Mouse (Mus musculus) neural tube, postnatal 0 days (tissue): ENCODE results near the gene Kcnk1. TPM values are rescaled to one million over a fixed set of nuclear protein-coding genes. Genes with fewer than 3 reads are reported as not detected.

Experiments
- polyA plus RNA-seq: library from polyadenylated mRNA; unstranded; fragments of >200 nt; fragmentation: Nextera tagmentation; extraction: Ambion mirVana; gene quantifications from 2 replicates; pipeline ENCODE4 v1.2.1, GENCODE M21; 2015

Kcnk1 gene
- 35.7 and 37.1 TPM in 2 replicates for polyA plus RNA-seq

DNA sequence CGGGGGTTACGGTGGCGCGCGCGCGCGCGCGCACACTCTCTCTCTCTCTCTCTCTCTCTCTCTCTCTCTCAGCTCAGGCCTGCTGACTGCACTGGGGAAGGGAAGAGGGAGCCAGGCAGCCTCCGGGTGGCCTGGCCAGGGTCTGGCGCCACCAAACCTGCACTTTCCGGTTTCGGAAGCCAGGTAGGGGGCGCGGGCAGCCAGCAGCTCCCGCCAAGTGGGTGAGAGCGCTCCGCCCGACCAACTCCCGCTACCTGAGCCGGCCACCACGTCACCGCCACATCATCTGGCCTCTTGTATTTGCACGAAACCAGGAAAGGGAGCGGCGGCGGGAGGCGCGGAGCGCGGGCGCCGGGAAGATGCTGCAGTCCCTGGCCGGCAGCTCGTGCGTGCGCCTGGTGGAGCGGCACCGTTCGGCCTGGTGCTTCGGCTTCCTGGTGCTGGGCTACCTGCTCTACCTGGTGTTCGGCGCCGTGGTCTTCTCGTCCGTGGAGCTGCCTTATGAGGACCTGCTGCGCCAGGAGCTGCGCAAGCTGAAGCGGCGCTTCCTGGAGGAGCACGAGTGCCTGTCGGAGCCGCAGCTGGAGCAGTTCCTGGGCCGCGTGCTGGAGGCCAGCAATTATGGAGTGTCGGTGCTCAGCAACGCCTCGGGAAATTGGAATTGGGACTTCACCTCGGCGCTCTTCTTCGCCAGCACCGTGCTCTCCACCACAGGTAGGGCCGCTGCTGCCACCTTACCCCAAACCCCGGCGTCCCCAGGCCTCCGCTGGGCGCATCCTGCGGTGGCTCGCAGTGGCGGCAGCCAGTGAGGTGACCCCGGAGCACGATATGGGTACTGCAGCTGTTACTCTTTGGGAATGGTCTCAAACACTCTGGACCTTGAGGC, at the start of gene Kcnk1:
Gene Kcnk1 (plus strand): TSS at position 70 of the 886 bp plus-strand sequence.

Other genes with a start within 250 kb of the Kcnk1 start
- 3.3 and 3.9 TPM in 2 replicates for gene Pcnx2, start 96.9 kb upstream of the Kcnk1 start, polyA plus RNA-seq
- 0.75 and 0.98 TPM in 2 replicates for gene Map3k21, start 84.7 kb upstream of the Kcnk1 start, polyA plus RNA-seq